8 mouse cellular contexts compared by ENCODE assay signal in genomic region chr1:157411341-157411710, GRCm38 (mm10). TPM values are rescaled to one million over a fixed set of nuclear protein-coding genes. Genes with fewer than 3 reads are reported as not detected.
DNase-seq lines count a peak whose midpoint lies in the region; ATAC-seq and TF ChIP-seq lines count a peak whose summit lies in the region.

No protein-coding gene starts in this region.

- no peak for DNase-seq in testis, postnatal 10 days (ENCODE audit: low spot score)
- DNase-seq in liver, embryonic 11.5 days (ENCODE audit: low spot score), result no peak
- no peak for DNase-seq in adrenal gland, postnatal 36 days
- DNase-seq in layer of hippocampus, adult 11-12 months (ENCODE audit: low spot score), result no peak

- H3K4me2 ChIP-seq in liver, embryonic 11.5 days, result peak overlapping the region; percentile 97
- peak overlapping the region; percentile 88 for H3K4me2 ChIP-seq in stomach, embryonic 16.5 days (ENCODE audit: low read depth, low read length)

- no peak for TF ChIP-seq CTCF in testis, adult 2 months (IDR thresholded peaks at IDR 0.05; ENCODE audit: control insufficient read depth, insufficient read depth, insufficient replicate concordance, low read depth, low read length)

- peaks cover 24% of the 10 kb centered on the region for H3K27me3 ChIP-seq in erythroblast, embryonic 14.5 days (ENCODE audit: control insufficient read depth)
- H3K27me3 ChIP-seq in testis, adult 2 months (ENCODE audit: control insufficient read depth, insufficient read depth, low read length), result no peaks in the 10 kb centered on the region
- H3K27me3 ChIP-seq in liver, embryonic 11.5 days (replicated peaks; ENCODE audit: control insufficient read depth, insufficient read depth, low read length), result no peaks in the 10 kb centered on the region
- H3K27me3 ChIP-seq in stomach, embryonic 16.5 days (ENCODE audit: control insufficient read depth, insufficient read depth, low read length), result no peaks in the 10 kb centered on the region

- peak overlapping the region; percentile 82 for H3K9ac ChIP-seq in liver, embryonic 11.5 days (ENCODE audit: low read depth, low read length)
- peak overlapping the region; percentile 79 for H3K9ac ChIP-seq in stomach, embryonic 16.5 days (ENCODE audit: low read length)

- H3K36me3 ChIP-seq in erythroblast, embryonic 14.5 days (ENCODE audit: control insufficient read depth), result no peaks in the 10 kb centered on the region
- no peaks in the 10 kb centered on the region for H3K36me3 ChIP-seq in testis, adult 2 months (ENCODE audit: control insufficient read depth, insufficient read depth, low read length)
- no peaks in the 10 kb centered on the region for H3K36me3 ChIP-seq in liver, embryonic 11.5 days (ENCODE audit: control insufficient read depth, insufficient read depth, low read length)
- H3K36me3 ChIP-seq in stomach, embryonic 16.5 days (ENCODE audit: control insufficient read depth, insufficient read depth, low read length), result no peaks in the 10 kb centered on the region

- H3K4me3 ChIP-seq in erythroblast, embryonic 14.5 days (replicated peaks), result peak overlapping the region; percentile 80
- peak overlapping the region; percentile 96 for H3K4me3 ChIP-seq in testis, adult 2 months (ENCODE audit: control insufficient read depth, low read depth, low read length)
- peak overlapping the region; percentile 80 for H3K4me3 ChIP-seq in liver, embryonic 11.5 days (ENCODE audit: low read depth, low read length)
- peak overlapping the region; percentile 75 for H3K4me3 ChIP-seq in stomach, embryonic 16.5 days (replicated peaks; ENCODE audit: low read length)

- peaks cover 24% of the 10 kb centered on the region for H3K4me1 ChIP-seq in erythroblast, embryonic 14.5 days (ENCODE audit: control insufficient read depth)
- H3K4me1 ChIP-seq in testis, adult 2 months (ENCODE audit: control insufficient read depth, insufficient read depth, low read length), result peaks cover 3% of the 10 kb centered on the region; the same call in 1 of the 2 replicates
- H3K4me1 ChIP-seq in liver, embryonic 11.5 days (replicated peaks; ENCODE audit: control insufficient read depth, insufficient read depth, low read length), result peaks cover 8% of the 10 kb centered on the region; the same call in 1 of the 2 replicates
- H3K4me1 ChIP-seq in stomach, embryonic 16.5 days (ENCODE audit: control insufficient read depth, insufficient read depth, low read length), result peaks cover 9% of the 10 kb centered on the region; the same call in 1 of the 2 replicates

- H3K9me3 ChIP-seq in erythroblast, embryonic 14.5 days (ENCODE audit: control insufficient read depth, low read length), result no peaks in the 10 kb centered on the region
- no peaks in the 10 kb centered on the region for H3K9me3 ChIP-seq in liver, embryonic 11.5 days (ENCODE audit: control insufficient read depth, low read length)
- H3K9me3 ChIP-seq in stomach, embryonic 16.5 days (replicated peaks; ENCODE audit: control insufficient read depth, low read length), result no peaks in the 10 kb centered on the region

- ATAC-seq in erythroblast, adult 5-6 weeks (replicated peaks; ENCODE audit: low FRiP score, poor library complexity, severe bottlenecking), result no peak
- no peak for ATAC-seq in liver, embryonic 11.5 days (replicated peaks; ENCODE audit: low FRiP score)
- ATAC-seq in stomach, embryonic 16.5 days (ENCODE audit: insufficient read depth, low FRiP score), result no peak

- H3K27ac ChIP-seq in testis, adult 2 months (ENCODE audit: control insufficient read depth, insufficient read depth, low read depth, low read length), result peak overlapping the region; percentile 89
- no peak overlapping the region for H3K27ac ChIP-seq in liver, embryonic 11.5 days (ENCODE audit: low read depth, low read length)
- H3K27ac ChIP-seq in stomach, embryonic 16.5 days (ENCODE audit: low read length), result 0 out of 2 replicates have a peak overlapping the region, but pooled peaks have one; percentile 78

- 2% methylated on average over 4 of the region's 4 CpGs for WGBS in liver, embryonic 11.5 days
- 1% methylated on average over 4 of the region's 4 CpGs for WGBS in stomach, embryonic 16.5 days

- TF ChIP-seq POLR2A in testis, adult 2 months (IDR thresholded peaks at IDR 0.05; ENCODE audit: control insufficient read depth, low read depth, low read length), result no peak

RNA-seq across cellular contexts. Expression of gene Rasal2, which starts 1.1 kb away (rescaled TPM):
- 0.01 TPM in 1 of 2 replicates, not detected in the other for polyA plus RNA-seq in erythroblast, embryonic 14.5 days (2012)
- under 0.01 and 0.63 TPM in 2 replicates for total RNA-seq in erythroblast, adult 5-6 weeks (2015; ENCODE audit: low replicate concordance)
- 0.14 and 0.85 TPM in 2 replicates for total RNA-seq in erythroblast, adult 5-6 weeks (2017; ENCODE audit: low replicate concordance)
- polyA plus RNA-seq in testis, adult 2 months (2012; rRNA removed), result 13.2 and 13.7 TPM in 2 replicates
- 3.0 and 3.9 TPM in 2 replicates for polyA plus RNA-seq in liver, embryonic 11.5 days (2014; fragmentation: Nextera tagmentation; extraction: Ambion mirVana)
- 8.8 and 9.7 TPM in 2 replicates for polyA plus RNA-seq in stomach, embryonic 16.5 days (2015; fragmentation: Nextera tagmentation; extraction: Ambion mirVana)
- 10 to 100 TPM; 13.3 to 16.9 TPM for total RNA-seq in adrenal gland, postnatal 36 days (2021)

RNA-seq across cellular contexts. Expression of gene Cryzl2, which starts 47.1 kb away (rescaled TPM):
- polyA plus RNA-seq in erythroblast, embryonic 14.5 days (2012), result 0.15 and 0.18 TPM in 2 replicates
- 2.1 and 7.7 TPM in 2 replicates for total RNA-seq in erythroblast, adult 5-6 weeks (2015; ENCODE audit: low replicate concordance)
- total RNA-seq in erythroblast, adult 5-6 weeks (2017; ENCODE audit: low replicate concordance), result 0.98 and 3.6 TPM in 2 replicates
- 4.7 and 5.5 TPM in 2 replicates for polyA plus RNA-seq in testis, adult 2 months (2012; rRNA removed)
- 9.7 and 10.9 TPM in 2 replicates for polyA plus RNA-seq in liver, embryonic 11.5 days (2014; fragmentation: Nextera tagmentation; extraction: Ambion mirVana)
- polyA plus RNA-seq in stomach, embryonic 16.5 days (2015; fragmentation: Nextera tagmentation; extraction: Ambion mirVana), result 13.0 and 13.2 TPM in 2 replicates
- total RNA-seq in adrenal gland, postnatal 36 days (2021), result 10 to 100 TPM; 42.6 to 60.1 TPM
